Mouse (Mus musculus) layer of hippocampus, adult 2 months (tissue): ENCODE measurements around the gene Olfr1122. TPM values are rescaled to one million over a fixed set of nuclear protein-coding genes. Genes with fewer than 3 reads are reported as not detected.
"Not testable (repeated sequence)": the region's sequence is repeated elsewhere in the genome, so short reads cannot be mapped to it uniquely, and the experiment has no call there.

Source experiments
- DNase-seq, 2 experiments: peaks; one replicate each; pipeline ENCODE4 v3.0.0; 2022; ENCODE audit warnings: low spot score in 2 of 2
- H3K27ac ChIP-seq: fragments of 200-600 bp; 2 replicates; pipeline ENCODE4 v1.8.1; 2022
- H3K4me3 ChIP-seq: fragments of 200-600 bp; 2 replicates; pipeline ENCODE4 v1.8.1; 2022; ENCODE audit warnings: mild to moderate bottlenecking
- CTCF ChIP-seq: fragments of 200-600 bp; conservative IDR thresholded peaks from 2 replicates; pipeline ENCODE4 v1.8.1; 2022; ENCODE audit warnings: antibody characterized with exemption, mild to moderate bottlenecking, moderate library complexity
- long read RNA-seq, 2 experiments: library from polyadenylated mRNA; stranded (forward); transcript quantifications; one replicate each; pipeline ENCODE4 v2.0.0; 2021; ENCODE audit warnings: borderline mapping rate in 2 of 2
- total RNA-seq, 2 experiments: library from RNA; stranded (reverse); gene quantifications; 2 replicates each; pipeline ENCODE4 v1.2.3; 2021

Gene Olfr1122
- under 1 TPM in 1 of 2 experiments, not detected in 1; 0.08 TPM for total RNA-seq
- long read RNA-seq, experiment 1, result 0 reads
- long read RNA-seq, experiment 2, result 0 reads

DNA sequence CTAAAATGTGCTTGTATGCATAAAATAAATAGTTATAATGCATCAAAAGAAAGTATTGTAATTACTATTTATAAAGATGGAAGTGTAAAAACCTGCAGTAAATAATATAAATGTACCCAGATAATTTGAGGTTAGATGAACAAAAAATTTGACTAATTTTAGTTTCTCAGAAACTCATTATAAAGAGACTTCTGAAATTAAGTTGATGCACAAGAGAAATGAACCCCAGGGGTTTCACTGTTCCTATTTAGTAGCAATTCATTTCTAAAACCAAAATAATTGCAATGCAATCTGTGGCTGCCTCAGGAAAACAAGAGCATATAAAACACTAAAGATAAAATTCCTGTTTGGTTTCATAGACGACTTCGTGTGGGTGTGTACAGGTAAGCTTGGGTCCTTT, at the start of gene Olfr1122:
Gene Olfr1122 (plus strand): TSS at position 301 of the 400 bp plus-strand sequence.
- no peak for TF ChIP-seq CTCF
- H3K4me3 ChIP-seq, result no peak within 1 kb of the TSS
- H3K27ac ChIP-seq, result no peak within 1 kb of the TSS
- no peak for DNase-seq

DNA sequence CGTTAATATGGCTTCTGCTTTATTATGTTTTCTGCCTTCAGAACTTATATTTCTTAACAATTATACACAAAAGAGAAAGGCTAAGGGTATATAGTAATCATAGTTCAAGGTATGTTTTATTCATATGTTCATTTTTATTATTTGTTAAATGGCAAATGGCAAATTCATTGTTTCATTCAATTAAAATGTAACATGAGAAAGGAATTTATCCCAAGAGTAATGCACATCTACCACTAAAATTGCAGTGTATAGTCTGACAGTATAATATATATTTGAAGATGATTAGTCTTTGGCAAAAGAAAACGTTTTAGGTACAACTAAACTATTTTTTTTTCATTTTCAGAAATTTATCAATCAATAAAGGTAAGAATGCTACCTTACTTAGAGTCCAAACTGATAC, 31.1 kb upstream of the Olfr1122 start, which contains the start of gene Olfr1120:
Gene Olfr1120 (plus strand): TSS at position 301 of the 400 bp plus-strand sequence.
- no peak for TF ChIP-seq CTCF
- H3K27ac ChIP-seq, result no peak within 1 kb of the TSS
- DNase-seq, result no peak
- no peak within 1 kb of the TSS for H3K4me3 ChIP-seq

DNA sequence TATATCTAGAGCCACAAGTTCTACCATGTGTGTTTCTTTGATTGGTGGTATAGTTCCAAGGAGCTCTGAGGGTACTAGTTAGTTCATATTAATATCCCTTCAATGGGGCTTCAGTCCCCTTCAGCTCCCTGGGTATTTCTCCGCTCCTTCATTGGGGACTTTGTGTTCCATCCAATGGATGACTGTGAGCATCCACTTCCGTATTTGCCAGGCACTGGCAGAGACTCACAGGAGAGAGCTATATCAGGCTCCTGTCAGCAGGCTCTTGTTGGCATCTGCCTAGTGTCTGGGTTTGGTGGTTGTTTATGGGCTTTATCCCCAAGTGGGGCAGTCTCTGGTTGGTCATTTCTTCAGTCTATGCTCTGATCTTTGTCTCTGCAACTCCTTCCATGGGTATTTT, 25.5 kb upstream of the Olfr1122 start:
- not testable (repeated sequence) for H3K4me3 ChIP-seq, DNase-seq, H3K27ac ChIP-seq

DNA sequence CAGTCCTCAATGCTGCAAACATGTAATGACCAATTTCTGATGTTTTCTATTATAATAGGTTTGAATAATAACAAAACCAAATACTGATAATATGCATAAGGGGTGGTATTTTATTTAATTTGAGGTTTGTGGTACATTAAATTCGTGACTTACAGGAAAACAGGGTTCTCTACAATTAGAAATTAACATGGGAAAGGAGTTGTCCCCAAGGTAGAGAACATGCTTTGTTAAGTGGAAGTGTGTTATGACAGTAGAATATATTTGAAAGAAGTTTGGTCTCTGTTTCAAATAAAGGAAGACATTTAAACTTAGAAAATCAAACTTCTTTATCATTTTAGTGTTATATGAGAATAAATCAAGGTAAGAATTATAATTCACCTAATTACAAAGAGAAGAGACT, 16.1 kb upstream of the Olfr1122 start, which contains the start of gene Olfr1121:
Gene Olfr1121 (plus strand): TSS at position 301 of the 400 bp plus-strand sequence.
- TF ChIP-seq CTCF, result no peak
- no peak within 1 kb of the TSS for H3K27ac ChIP-seq
- no peak for DNase-seq

DNA sequence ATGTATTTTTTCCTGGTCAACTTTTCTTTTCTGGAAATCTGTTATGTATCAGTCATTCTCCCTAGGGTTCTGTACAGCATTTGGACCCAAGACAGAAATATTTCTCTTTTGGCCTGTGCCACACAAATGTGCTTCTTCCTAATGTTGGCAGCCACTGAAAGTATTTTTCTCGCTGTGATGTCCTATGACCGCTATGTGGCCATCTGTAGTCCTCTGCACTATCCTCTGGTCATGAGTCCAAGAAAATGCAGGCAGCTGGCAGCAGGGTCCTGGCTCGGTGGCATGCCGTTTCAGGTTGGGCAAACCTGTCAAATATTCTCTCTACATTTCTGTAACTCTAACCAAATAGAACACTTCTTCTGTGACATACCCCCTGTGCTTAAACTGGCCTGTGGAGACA, 13.9 kb upstream of the Olfr1122 start:
- H3K4me3 ChIP-seq, result no peak overlapping the region
- DNase-seq, result no peak
- no peak for TF ChIP-seq CTCF
- H3K27ac ChIP-seq, result no peak overlapping the region

More for the DNA sequence above, 16.1 kb upstream of the Olfr1122 start, which contains the start of gene Olfr1121:
- H3K4me3 ChIP-seq, result no peak within 1 kb of the TSS

DNA sequence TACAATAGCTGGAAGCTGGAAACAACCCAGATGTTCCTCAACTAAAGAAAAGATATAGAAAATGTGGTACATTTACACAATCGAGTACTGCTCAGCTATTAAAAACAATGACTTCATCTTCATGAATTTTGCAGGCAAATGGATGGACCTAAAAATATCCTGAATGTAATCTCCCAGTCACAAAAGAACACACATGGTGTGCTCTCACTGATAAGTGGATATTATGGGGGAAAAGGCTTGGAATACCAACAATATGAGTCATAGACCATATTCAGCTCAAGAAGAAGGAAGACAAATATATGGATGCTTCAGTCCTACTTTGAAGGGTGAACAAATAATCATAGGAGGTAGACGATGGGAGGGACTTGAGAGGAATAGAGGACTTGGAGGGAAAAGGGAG, 1.7 kb upstream of the Olfr1122 start:
- H3K4me3 ChIP-seq, result no peak overlapping the region
- no peak for TF ChIP-seq CTCF
- no peak for DNase-seq
- H3K27ac ChIP-seq, result no peak overlapping the region

DNA sequence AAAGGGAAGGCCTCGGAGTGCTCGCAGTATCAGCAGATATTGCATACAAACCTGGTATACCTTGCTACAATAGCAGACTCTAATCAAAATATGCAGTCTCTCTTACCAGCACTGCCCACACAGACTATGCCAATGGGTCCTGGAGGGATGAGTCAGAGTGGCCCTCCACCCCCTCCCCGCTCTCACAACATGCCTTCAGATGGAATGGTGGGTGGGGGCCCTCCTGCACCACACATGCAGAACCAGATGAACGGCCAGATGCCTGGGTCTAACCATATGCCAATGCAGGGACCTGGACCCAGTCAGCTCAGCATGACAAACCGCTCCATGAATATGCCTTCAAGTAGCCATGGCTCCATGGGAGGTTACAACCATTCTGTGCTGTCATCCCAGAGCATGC, 8.0 kb downstream of the Olfr1122 start:
- H3K4me3 ChIP-seq, H3K27ac ChIP-seq: not testable (repeated sequence)
- DNase-seq, result peak in 1 of 2 experiments; percentile 20

DNA sequence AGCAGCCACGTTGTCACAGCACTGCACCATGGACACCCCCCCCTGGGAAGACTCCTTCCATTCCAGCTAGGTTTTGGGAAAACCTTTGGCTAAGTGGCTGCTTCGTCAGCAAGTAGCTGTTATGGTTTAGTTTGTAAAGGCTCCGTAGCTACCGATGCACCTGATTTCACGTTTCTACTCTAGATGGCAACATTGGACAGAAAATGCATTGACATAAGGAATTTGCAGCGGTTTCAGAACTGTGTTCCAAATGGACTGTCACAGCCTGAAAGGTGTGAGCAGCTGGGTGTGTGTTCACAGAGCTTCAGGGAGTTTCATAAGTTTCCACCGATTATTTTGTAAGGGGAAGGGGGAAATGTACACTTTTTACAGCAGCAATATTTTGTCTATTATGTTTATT, 9.0 kb downstream of the Olfr1122 start:
- H3K27ac ChIP-seq, DNase-seq, H3K4me3 ChIP-seq: not testable (repeated sequence)
- peak; percentile 39 for TF ChIP-seq CTCF

DNA sequence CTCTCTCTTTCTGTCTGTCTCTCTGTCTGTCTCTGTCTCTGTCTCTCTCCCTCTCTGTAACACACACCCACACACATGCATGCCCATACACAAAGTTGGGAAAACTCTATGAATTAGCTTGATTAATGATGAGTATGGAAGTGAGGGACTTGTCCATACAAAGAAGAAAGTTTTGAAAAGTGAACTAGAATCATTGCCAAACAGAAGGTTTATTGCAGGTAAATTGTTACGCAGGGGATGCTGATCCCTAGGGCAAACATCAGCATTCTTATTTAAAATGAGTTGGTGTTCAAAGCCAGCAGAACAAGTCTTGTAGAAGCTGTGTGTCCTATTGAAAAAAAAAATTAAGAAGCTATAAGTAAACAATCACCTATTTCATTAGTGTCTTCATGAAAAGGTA, 30.7 kb downstream of the Olfr1122 start, which contains the start of gene Olfr1123:
Gene Olfr1123 (plus strand): TSS at position 301 of the 400 bp plus-strand sequence.
- no peak for TF ChIP-seq CTCF
- DNase-seq, result no peak
- Histone ChIP-seq H3K4me3 (no peak within 1 kb of the TSS), H3K27ac (no peak within 1 kb of the TSS)

DNA sequence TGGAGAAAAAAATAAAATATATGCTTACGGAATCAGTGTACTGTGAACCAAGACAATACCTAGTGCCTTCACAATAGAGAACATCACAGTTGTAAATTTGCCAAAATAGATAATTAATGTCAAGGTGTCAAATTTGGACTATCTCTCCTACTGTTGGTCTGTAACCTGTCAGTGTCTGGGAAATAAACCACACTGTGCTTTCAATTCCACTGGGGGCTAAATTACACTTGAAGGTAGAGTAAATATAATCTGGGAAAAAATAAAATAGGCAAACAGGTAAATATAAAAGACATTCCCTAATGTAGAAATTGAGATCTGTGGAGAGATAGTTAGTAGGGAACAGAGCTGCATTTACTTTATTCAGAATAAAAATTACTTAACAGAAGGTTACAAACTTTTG, 44.3 kb downstream of the Olfr1122 start, which contains the start of gene Olfr1124:
Gene Olfr1124 (plus strand): TSS at position 301 of the 400 bp plus-strand sequence.
- no peak for DNase-seq
- no peak for TF ChIP-seq CTCF
- no peak within 1 kb of the TSS for H3K4me3 ChIP-seq

DNA sequence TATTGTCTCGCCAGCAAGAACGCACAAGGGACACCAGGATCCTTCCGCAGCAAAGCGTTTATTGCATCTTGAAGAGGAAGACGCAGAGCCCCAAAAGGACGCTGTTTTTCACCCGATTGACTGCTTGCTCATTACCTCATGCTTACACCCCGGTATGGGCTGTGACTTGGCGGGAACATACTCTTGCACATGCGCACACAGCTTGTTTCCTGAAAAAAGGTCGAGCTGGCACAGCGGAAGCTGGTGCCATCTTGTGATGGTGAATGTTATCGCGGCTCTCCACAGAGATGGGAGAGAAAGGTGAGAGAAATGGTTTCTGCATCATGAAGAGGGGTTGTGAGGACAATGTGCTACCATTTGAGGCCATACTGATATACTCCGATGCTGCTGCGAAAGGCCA, 52.1 kb downstream of the Olfr1122 start:
- DNase-seq, result no peak
- TF ChIP-seq CTCF, result no peak
- Histone ChIP-seq H3K4me3 (no peak overlapping the region), H3K27ac (no peak overlapping the region)

More for the DNA sequence above, 44.3 kb downstream of the Olfr1122 start, which contains the start of gene Olfr1124:
- no peak within 1 kb of the TSS for H3K27ac ChIP-seq

Other genes with a start within 250 kb of the Olfr1122 start
- not detected for gene Olfr1110, start 245.5 kb upstream of the Olfr1122 start, total RNA-seq
- not detected for gene Olfr1111, start 233.2 kb upstream of the Olfr1122 start, total RNA-seq
- not detected for gene Olfr1112, start 198.1 kb upstream of the Olfr1122 start, total RNA-seq
- not detected for gene Olfr1113, start 176.9 kb upstream of the Olfr1122 start, total RNA-seq
- gene Olfr1115, start 137.8 kb upstream of the Olfr1122 start, total RNA-seq, result not detected
- gene Olfr1116, start 118.3 kb upstream of the Olfr1122 start, total RNA-seq, result not detected
- gene Olfr1118, start 78.3 kb upstream of the Olfr1122 start, total RNA-seq, result not detected
- gene Olfr1120, start 31.0 kb upstream of the Olfr1122 start, total RNA-seq, result not detected
- gene Olfr1121, start 16.0 kb upstream of the Olfr1122 start, total RNA-seq, result not detected
- gene Olfr1123, start 30.8 kb downstream of the Olfr1122 start, total RNA-seq, result not detected
- not detected for gene Olfr1124, start 44.4 kb downstream of the Olfr1122 start, total RNA-seq
- gene Olfr1126, start 68.1 kb downstream of the Olfr1122 start, total RNA-seq, result not detected
- not detected for gene Pramel7, start 111.2 kb downstream of the Olfr1122 start, total RNA-seq
- not detected for gene Pramel6, start 120.7 kb downstream of the Olfr1122 start, total RNA-seq
- gene Olfr153, start 145.9 kb downstream of the Olfr1122 start, total RNA-seq, result under 1 TPM in 1 of 2 experiments, not detected in 1; 0.28 TPM
- gene Olfr1128, start 159.7 kb downstream of the Olfr1122 start, total RNA-seq, result not detected
- not detected for gene Olfr1129, start 188.1 kb downstream of the Olfr1122 start, total RNA-seq
- not detected for gene Olfr1130, start 220.4 kb downstream of the Olfr1122 start, total RNA-seq
- not detected for gene Olfr1131, start 241.3 kb downstream of the Olfr1122 start, total RNA-seq